Mouse (Mus musculus): ENCODE results near the gene Sorcs2. TPM values are rescaled to one million over a fixed set of nuclear protein-coding genes. Genes with fewer than 3 reads are reported as not detected.

Sorcs2 gene
- polyA plus RNA-seq, 1 experiment from 2014 or later = 21.2 TPM

DNA sequence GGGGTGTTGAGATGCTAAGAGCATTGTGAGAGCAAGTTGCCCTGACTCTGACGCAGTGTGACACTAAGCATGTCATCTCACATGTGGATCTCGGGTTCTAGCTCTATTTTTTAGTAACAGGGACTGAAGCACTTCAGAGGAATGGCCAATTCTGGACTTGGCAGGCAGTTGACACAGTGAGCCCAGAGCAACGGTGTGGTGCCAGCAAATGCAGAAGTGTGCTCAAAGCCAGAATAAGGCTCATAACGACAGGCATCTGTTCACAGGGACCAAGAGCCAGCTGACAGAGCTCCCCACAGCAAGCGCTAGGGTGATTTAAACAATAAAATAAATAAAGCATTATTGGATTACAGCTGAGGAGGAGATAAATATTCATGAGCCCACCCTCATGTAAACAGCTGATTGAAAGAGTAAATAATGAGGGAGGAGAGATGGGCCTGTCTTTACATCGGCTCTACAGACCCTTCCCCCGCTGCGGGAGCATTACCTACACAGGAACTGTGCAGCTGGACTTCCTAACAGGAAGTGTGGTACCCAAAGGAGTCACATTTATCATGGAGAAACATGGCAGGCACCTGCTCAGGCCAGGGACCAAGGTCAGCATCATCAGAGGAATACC lies 267.4 kb downstream of the Sorcs2 start:
- Histone ChIP-seq H3K9me3 (no peaks in the 10 kb centered on the region), H3K4me1 (peaks cover 23% of the 10 kb centered on the region), H3K36me3 (no peaks in the 10 kb centered on the region), H3K9ac (no peak overlapping the region), H3K27ac (no peak overlapping the region), H3K4me3 (no peak overlapping the region), H3K27me3 (no peaks in the 10 kb centered on the region), H3K4me2 (no peak overlapping the region)
- ATAC-seq (ENCODE audit: borderline replicate concordance, extremely low read depth, low FRiP score, low TSS enrichment) = peak; percentile 37; the same call in 1 of the 2 replicates
- 35% methylated on average over 8 of the region's 8 CpGs for whole genome bisulfite sequencing

- ATAC-seq (ENCODE audit: borderline replicate concordance, extremely low read depth, low FRiP score, low TSS enrichment) = no peak
- H3K36me3 ChIP-seq = no peaks in the 10 kb centered on the region
- H3K27ac ChIP-seq = no peak overlapping the region
- H3K9ac ChIP-seq = no peak overlapping the region
- H3K27me3 ChIP-seq = no peaks in the 10 kb centered on the region
- H3K9me3 ChIP-seq = no peaks in the 10 kb centered on the region
- H3K4me1 ChIP-seq = peaks cover 25% of the 10 kb centered on the region
- WGBS = 46% methylated on average over 2 of the region's 2 CpGs
- no peak overlapping the region for H3K4me2 ChIP-seq
- no peak overlapping the region for H3K4me3 ChIP-seq
Measured at GRCm38 (mm10) chr5:36129661-36130060, 268.3 kb downstream of the Sorcs2 start.

- no peak overlapping the region for H3K4me2 ChIP-seq
- no peaks in the 10 kb centered on the region for H3K9me3 ChIP-seq
- H3K4me3 ChIP-seq = no peak overlapping the region
- H3K27ac ChIP-seq = peak overlapping the region; percentile 16; the same call in 1 of the 2 replicates
- H3K36me3 ChIP-seq = no peaks in the 10 kb centered on the region
- WGBS = 41% methylated on average over 3 of the region's 3 CpGs
- ATAC-seq (ENCODE audit: borderline replicate concordance, extremely low read depth, low FRiP score, low TSS enrichment) = no peak
- peaks cover 27% of the 10 kb centered on the region for H3K4me1 ChIP-seq
- H3K9ac ChIP-seq = no peak overlapping the region
- no peaks in the 10 kb centered on the region for H3K27me3 ChIP-seq
Measured at GRCm38 (mm10) chr5:36128513-36128912, 269.4 kb downstream of the Sorcs2 start.

- Histone ChIP-seq H3K4me3 (no peak overlapping the region), H3K9me3 (no peaks in the 10 kb centered on the region), H3K27me3 (no peaks in the 10 kb centered on the region), H3K36me3 (no peaks in the 10 kb centered on the region), H3K27ac (no peak overlapping the region), H3K4me2 (no peak overlapping the region), H3K9ac (no peak overlapping the region), H3K4me1 (peaks cover 33% of the 10 kb centered on the region)
- ATAC-seq (ENCODE audit: borderline replicate concordance, extremely low read depth, low FRiP score, low TSS enrichment) = 0 out of 2 replicates have a peak, but pooled peaks have one; percentile 16
- 48% methylated on average over 6 of the region's 6 CpGs for WGBS
Measured at GRCm38 (mm10) chr5:36124993-36125392, 272.9 kb downstream of the Sorcs2 start.

DNA sequence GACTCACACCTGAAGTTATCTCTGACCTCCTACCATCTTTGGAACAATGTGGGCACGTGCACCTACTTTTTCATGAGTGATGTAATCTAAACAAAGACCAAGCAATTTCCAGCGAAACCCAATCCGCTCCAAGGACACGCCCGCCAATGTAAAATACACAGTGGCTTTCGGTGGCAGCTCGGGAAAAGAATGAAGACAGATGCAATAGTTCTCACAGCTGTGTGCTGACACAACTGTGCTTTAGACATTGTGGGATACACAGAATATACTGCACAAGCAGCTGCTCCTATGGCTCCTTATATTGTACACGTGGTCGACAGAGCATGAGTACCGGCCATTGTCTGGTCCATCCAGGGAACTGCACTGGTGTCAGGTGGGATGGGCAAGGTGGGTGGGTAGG lies 275.0 kb downstream of the Sorcs2 start:
- H3K4me2 ChIP-seq = no peak overlapping the region
- no peak for ATAC-seq (ENCODE audit: borderline replicate concordance, extremely low read depth, low FRiP score, low TSS enrichment)
- H3K4me1 ChIP-seq = peaks cover 19% of the 10 kb centered on the region
- H3K27ac ChIP-seq = no peak overlapping the region
- no peaks in the 10 kb centered on the region for H3K27me3 ChIP-seq
- 56% methylated on average over 10 of the region's 10 CpGs for WGBS
- H3K9ac ChIP-seq = no peak overlapping the region
- no peak overlapping the region for H3K4me3 ChIP-seq
- no peaks in the 10 kb centered on the region for H3K36me3 ChIP-seq
- no peaks in the 10 kb centered on the region for H3K9me3 ChIP-seq

GRCm38 (mm10) chr5:36120931-36121341 lies 277.0 kb downstream of the Sorcs2 start:
- H3K27ac ChIP-seq = no peak overlapping the region
- no peak overlapping the region for H3K9ac ChIP-seq
- 20% methylated on average over 3 of the region's 3 CpGs for WGBS
- H3K9me3 ChIP-seq = no peaks in the 10 kb centered on the region
- H3K4me3 ChIP-seq = no peak overlapping the region
- H3K27me3 ChIP-seq = no peaks in the 10 kb centered on the region
- peak; percentile 44; the same call in 1 of the 2 replicates for ATAC-seq (ENCODE audit: borderline replicate concordance, extremely low read depth, low FRiP score, low TSS enrichment)
- no peaks in the 10 kb centered on the region for H3K36me3 ChIP-seq
- H3K4me2 ChIP-seq = no peak overlapping the region
- peaks cover 19% of the 10 kb centered on the region for H3K4me1 ChIP-seq

- no peak overlapping the region for H3K4me3 ChIP-seq
Measured at GRCm38 (mm10) chr5:36118061-36118460, 279.9 kb downstream of the Sorcs2 start.

DNA sequence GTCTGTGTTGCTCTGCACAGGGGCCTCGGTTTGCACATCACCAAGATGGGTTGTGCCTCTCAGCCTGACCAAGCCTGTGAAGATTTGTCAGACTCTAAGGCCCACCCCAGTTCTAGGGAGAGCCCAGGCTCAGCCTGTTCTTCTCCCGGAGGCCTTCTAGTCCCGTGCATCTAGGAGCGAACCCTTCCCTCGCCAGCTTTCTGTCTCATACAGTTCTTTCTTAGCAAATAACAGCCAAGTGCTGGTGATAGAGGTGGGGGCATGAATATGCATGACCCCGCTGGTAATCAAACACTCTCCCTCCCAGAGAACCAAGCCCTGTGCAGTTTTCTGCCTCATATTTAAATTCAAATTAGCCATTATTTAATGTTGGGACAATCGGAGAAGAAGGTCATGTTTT lies 282.4 kb downstream of the Sorcs2 start:
- Histone ChIP-seq H3K36me3 (no peaks in the 10 kb centered on the region), H3K4me1 (0 out of 2 replicates have a peak, but pooled peaks cover 4% of the 10 kb centered on the region), H3K4me2 (no peak overlapping the region), H3K27me3 (no peaks in the 10 kb centered on the region), H3K9ac (no peak overlapping the region), H3K27ac (no peak overlapping the region), H3K4me3 (no peak overlapping the region), H3K9me3 (no peaks in the 10 kb centered on the region)
- 59% methylated on average over 7 of the region's 7 CpGs for WGBS
- no peak for ATAC-seq (ENCODE audit: borderline replicate concordance, extremely low read depth, low FRiP score, low TSS enrichment)

More at GRCm38 (mm10) chr5:36118061-36118460, 279.9 kb downstream of the Sorcs2 start:
- no peak for ATAC-seq (ENCODE audit: borderline replicate concordance, extremely low read depth, low FRiP score, low TSS enrichment)
- no peaks in the 10 kb centered on the region for H3K9me3 ChIP-seq
- no peaks in the 10 kb centered on the region for H3K36me3 ChIP-seq
- no peak overlapping the region for H3K4me2 ChIP-seq
- H3K27me3 ChIP-seq = no peaks in the 10 kb centered on the region
- 0 out of 2 replicates have a peak, but pooled peaks cover 10% of the 10 kb centered on the region for H3K4me1 ChIP-seq
- H3K27ac ChIP-seq = no peak overlapping the region
- 38% methylated on average over 5 of the region's 5 CpGs for WGBS
- H3K9ac ChIP-seq = no peak overlapping the region

- Histone ChIP-seq H3K9ac (no peak overlapping the region), H3K36me3 (no peaks in the 10 kb centered on the region), H3K9me3 (no peaks in the 10 kb centered on the region), H3K4me3 (no peak overlapping the region), H3K4me1 (no peaks in the 10 kb centered on the region), H3K27ac (no peak overlapping the region), H3K4me2 (no peak overlapping the region), H3K27me3 (no peaks in the 10 kb centered on the region)
- ATAC-seq (ENCODE audit: borderline replicate concordance, extremely low read depth, low FRiP score, low TSS enrichment) = no peak
- 89% methylated on average over 2 of the region's 2 CpGs for WGBS
Measured at GRCm38 (mm10) chr5:36113696-36114095, 284.2 kb downstream of the Sorcs2 start.

GRCm38 (mm10) chr5:36112696-36113095 lies 285.2 kb downstream of the Sorcs2 start:
- no peak overlapping the region for H3K9ac ChIP-seq
- ATAC-seq (ENCODE audit: borderline replicate concordance, extremely low read depth, low FRiP score, low TSS enrichment) = no peak
- H3K36me3 ChIP-seq = no peaks in the 10 kb centered on the region
- H3K9me3 ChIP-seq = no peaks in the 10 kb centered on the region
- H3K27ac ChIP-seq = no peak overlapping the region
- no peak overlapping the region for H3K4me2 ChIP-seq
- no peaks in the 10 kb centered on the region for H3K27me3 ChIP-seq
- no peak overlapping the region for H3K4me3 ChIP-seq
- no peaks in the 10 kb centered on the region for H3K4me1 ChIP-seq
- WGBS = 75% methylated on average over 6 of the region's 6 CpGs

GRCm38 (mm10) chr5:36111516-36111915 lies 286.4 kb downstream of the Sorcs2 start:
- WGBS = 65% methylated on average over 3 of the region's 3 CpGs
- H3K4me2 ChIP-seq = no peak overlapping the region
- H3K36me3 ChIP-seq = no peaks in the 10 kb centered on the region
- no peaks in the 10 kb centered on the region for H3K4me1 ChIP-seq
- H3K9me3 ChIP-seq = no peaks in the 10 kb centered on the region
- no peak overlapping the region for H3K4me3 ChIP-seq
- no peaks in the 10 kb centered on the region for H3K27me3 ChIP-seq
- no peak for ATAC-seq (ENCODE audit: borderline replicate concordance, extremely low read depth, low FRiP score, low TSS enrichment)
- H3K27ac ChIP-seq = no peak overlapping the region
- no peak overlapping the region for H3K9ac ChIP-seq

- H3K9me3 ChIP-seq = no peaks in the 10 kb centered on the region
- 76% methylated on average over 4 of the region's 4 CpGs for WGBS
- no peak overlapping the region for H3K4me2 ChIP-seq
- H3K27ac ChIP-seq = no peak overlapping the region
- no peaks in the 10 kb centered on the region for H3K36me3 ChIP-seq
- H3K4me1 ChIP-seq = no peaks in the 10 kb centered on the region
- ATAC-seq (ENCODE audit: borderline replicate concordance, extremely low read depth, low FRiP score, low TSS enrichment) = no peak
- no peak overlapping the region for H3K9ac ChIP-seq
- no peaks in the 10 kb centered on the region for H3K27me3 ChIP-seq
- no peak overlapping the region for H3K4me3 ChIP-seq
Measured at GRCm38 (mm10) chr5:36108339-36108887, 289.5 kb downstream of the Sorcs2 start.
